Mouse (Mus musculus): Measurements from ENCODE around the gene Krt73. TPM values are rescaled to one million over a fixed set of nuclear protein-coding genes. Genes with fewer than 3 reads are reported as not detected.

The Krt73 gene
- polyA plus RNA-seq (2017; shearing (Covaris generic)), result 0.17 TPM

DNA sequence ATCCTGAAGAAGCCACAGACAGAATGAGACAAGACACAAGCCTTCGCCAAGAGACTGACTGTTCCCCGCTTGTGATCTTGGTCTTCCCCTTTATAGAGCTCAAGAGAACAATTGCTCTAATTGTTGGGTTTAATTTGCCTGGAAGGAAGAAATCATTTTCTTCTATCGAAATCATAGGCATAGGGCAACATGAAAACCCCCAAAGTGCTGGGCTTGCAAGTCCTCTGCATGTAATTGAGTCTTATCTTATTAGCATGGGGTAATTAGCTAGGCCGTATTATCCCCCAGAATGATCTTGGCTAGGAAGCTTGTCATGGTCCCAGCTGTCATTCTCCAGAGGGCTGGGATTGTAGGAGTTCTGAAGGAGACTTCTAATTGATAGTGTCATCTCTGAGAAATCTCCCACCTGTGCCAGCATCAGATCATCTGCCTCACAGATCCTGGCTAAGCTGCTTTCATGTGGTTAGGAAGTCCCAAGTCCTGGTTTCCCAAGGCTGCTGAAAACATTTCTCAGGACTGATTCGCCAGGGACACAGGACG, at the start of gene Krt73:
Krt73 (minus strand) TSS at position 51 of the 540 bp plus-strand sequence.

DNA sequence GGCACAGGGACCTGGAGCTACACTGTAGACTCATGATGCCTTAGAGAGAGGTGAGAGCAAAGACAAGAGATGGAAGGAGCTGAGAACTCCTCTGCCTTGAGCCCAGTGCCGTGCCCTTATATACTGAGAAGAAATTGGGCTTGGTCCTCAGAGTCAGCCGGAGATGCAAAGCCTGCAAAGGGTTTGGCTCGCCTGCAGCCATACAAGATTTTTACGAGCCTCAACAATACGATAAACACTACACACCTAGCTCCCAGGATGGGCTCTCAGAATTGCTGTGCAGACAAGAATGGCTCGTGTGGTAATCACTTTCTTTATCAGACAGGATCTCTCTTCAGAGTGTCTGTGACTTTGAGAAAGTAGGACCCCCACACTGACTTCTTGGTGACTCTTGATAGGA, 48.5 kb upstream of the Krt73 start, which contains the start of gene Krt1:
Krt1 (minus strand) TSS at position 101 of the 400 bp plus-strand sequence.

DNA sequence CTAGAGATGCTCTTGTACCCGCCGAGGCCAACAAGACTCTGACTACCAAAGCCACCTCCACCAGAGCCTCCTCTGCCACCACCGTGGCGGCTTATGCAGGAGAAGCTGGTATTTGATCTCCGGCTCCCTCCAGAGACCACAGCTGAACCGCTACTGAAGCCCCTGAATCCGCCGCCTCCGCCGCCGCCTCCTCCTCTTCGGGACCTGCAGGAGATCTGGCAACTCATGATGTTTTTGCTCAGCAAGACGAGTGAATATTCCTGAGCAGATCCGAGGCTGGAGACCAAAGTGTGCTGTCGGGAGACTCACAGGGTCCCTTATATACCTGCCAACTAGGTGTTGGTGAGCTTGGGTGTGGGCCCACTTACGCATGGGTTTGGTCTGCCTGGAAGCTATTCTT, 15.7 kb upstream of the Krt73 start, which contains the start of gene Krt2:
Krt2 (minus strand) TSS at position 295 of the 400 bp plus-strand sequence.

DNA sequence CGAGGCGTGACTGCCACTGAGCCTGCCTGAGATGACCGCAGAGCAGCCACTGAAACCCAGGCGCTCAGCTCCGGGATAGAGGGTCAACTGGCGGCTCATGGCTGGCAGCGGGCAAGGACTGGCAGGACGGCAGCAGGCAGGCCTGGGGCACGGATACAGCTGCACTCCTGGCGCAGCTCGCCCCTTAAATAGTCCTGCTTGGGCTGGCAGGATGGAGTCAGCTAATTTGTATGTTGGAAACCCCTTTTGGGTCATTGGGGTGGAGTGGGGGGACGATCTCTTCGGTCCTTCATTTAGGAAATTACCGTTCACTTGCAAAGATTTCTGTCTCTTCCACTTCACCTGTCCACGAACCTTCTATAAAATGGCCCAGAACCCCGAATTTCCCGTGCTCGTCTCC, 15.8 kb downstream of the Krt73 start, which contains the start of gene Krt72:
Krt72 (minus strand) TSS at position 101 of the 400 bp plus-strand sequence.

Other genes starting within 250 kb of the Krt73 start
- gene Krt90, start 239.4 kb downstream of the Krt73 start, polyA plus RNA-seq (2017; shearing (Covaris generic)), result not detected
- gene Krt75, start 228.4 kb downstream of the Krt73 start, polyA plus RNA-seq (2017; shearing (Covaris generic)), result 0.61 TPM
- gene Gm5414, start 174.2 kb downstream of the Krt73 start, polyA plus RNA-seq (2017; shearing (Covaris generic)), result not detected
- not detected for gene Gm5478, start 155.0 kb downstream of the Krt73 start, polyA plus RNA-seq (2017; shearing (Covaris generic))
- not detected for gene Krt6b, start 122.1 kb downstream of the Krt73 start, polyA plus RNA-seq (2017; shearing (Covaris generic))
- gene Krt6a, start 108.0 kb downstream of the Krt73 start, polyA plus RNA-seq (2017; shearing (Covaris generic)), result not detected
- gene Krt5, start 89.4 kb downstream of the Krt73 start, polyA plus RNA-seq (2017; shearing (Covaris generic)), result not detected
- gene Krt71, start 59.2 kb downstream of the Krt73 start, polyA plus RNA-seq (2017; shearing (Covaris generic)), result not detected
- gene Krt72, start 15.9 kb downstream of the Krt73 start, polyA plus RNA-seq (2017; shearing (Covaris generic)), result not detected
- gene Krt2, start 15.8 kb upstream of the Krt73 start, polyA plus RNA-seq (2017; shearing (Covaris generic)), result not detected
- not detected for gene Krt1, start 48.4 kb upstream of the Krt73 start, polyA plus RNA-seq (2017; shearing (Covaris generic))
- gene Krt77, start 67.4 kb upstream of the Krt73 start, polyA plus RNA-seq (2017; shearing (Covaris generic)), result not detected
- not detected for gene Krt76, start 90.6 kb upstream of the Krt73 start, polyA plus RNA-seq (2017; shearing (Covaris generic))
- gene Krt4, start 122.4 kb upstream of the Krt73 start, polyA plus RNA-seq (2017; shearing (Covaris generic)), result not detected
- gene Krt79, start 138.0 kb upstream of the Krt73 start, polyA plus RNA-seq (2017; shearing (Covaris generic)), result 0.89 TPM
- gene Krt78, start 151.9 kb upstream of the Krt73 start, polyA plus RNA-seq (2017; shearing (Covaris generic)), result not detected
- gene Krt8, start 202.1 kb upstream of the Krt73 start, polyA plus RNA-seq (2017; shearing (Covaris generic)), result 0.69 TPM
- gene Krt18, start 225.8 kb upstream of the Krt73 start, polyA plus RNA-seq (2017; shearing (Covaris generic)), result 0.39 TPM